Mouse (Mus musculus): ENCODE data around the gene Trib2. TPM values are rescaled to one million over a fixed set of nuclear protein-coding genes. Genes with fewer than 3 reads are reported as not detected.

Gene Trib2
- total and polyA plus RNA-seq, 3 experiments: 15.4 to 32.7 (median 20.4) TPM

DNA sequence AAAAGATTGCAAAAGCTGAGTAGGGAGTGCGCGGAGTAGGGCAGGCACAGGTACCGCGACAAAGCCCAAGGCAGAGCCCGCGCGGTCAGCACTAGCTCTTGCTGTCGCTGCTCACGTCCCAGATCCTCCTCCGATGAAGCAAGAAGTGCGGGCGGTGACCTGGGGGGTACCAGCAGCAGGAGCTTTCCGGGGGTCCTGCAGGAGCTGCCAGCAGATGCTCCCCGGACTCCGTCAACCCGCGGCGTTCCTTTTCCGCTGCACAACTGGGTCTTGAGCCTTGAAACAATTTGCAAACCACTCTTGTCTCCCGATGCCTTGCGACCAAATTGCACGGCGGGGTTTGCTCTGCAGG lies 492 bp downstream of the Trib2 start:
- peak; percentile 75 to 79 for DNase-seq
- Histone ChIP-seq H3K4me1 (ENCODE audit: control insufficient read depth, insufficient read depth, low read length) (peaks cover 6% of the 10 kb centered on the region), H3K27ac (peak overlapping the region; percentile 96), H3K27me3 (ENCODE audit: control insufficient read depth, insufficient read depth, low read length) (no peaks in the 10 kb centered on the region), H3K9ac (ENCODE audit: low read depth, low read length) (peak overlapping the region; percentile 74), H3K4me3 (peak overlapping the region; percentile 84), H3K36me3 (ENCODE audit: control insufficient read depth, insufficient read depth, low read length) (peaks cover 3% of the 10 kb centered on the region), H3K79me2 (replicated peaks; ENCODE audit: control insufficient read depth, insufficient read depth, low read length) (peaks cover 3% of the 10 kb centered on the region; the same call in 1 of the 2 replicates)
- intact Hi-C loops (cut with DNase I): loop anchor here (2.0 kb wide), 5 partner anchors 185 to 693 kb away; no protein-coding TSS in a partner anchor
- WGBS: under 1% methylated on average over 23 of the region's 23 CpGs
- no peak for TF ChIP-seq CTCF (IDR thresholded peaks at IDR 0.05)
- peak; percentile 46; the same call in 1 of the 2 replicates for TF ChIP-seq POLR2A (IDR thresholded peaks at IDR 0.05; ENCODE audit: insufficient read depth, low read depth, low read length)
- no peak for TF ChIP-seq EP300 (IDR thresholded peaks at IDR 0.05; ENCODE audit: insufficient read depth, low read depth, low read length)

DNA sequence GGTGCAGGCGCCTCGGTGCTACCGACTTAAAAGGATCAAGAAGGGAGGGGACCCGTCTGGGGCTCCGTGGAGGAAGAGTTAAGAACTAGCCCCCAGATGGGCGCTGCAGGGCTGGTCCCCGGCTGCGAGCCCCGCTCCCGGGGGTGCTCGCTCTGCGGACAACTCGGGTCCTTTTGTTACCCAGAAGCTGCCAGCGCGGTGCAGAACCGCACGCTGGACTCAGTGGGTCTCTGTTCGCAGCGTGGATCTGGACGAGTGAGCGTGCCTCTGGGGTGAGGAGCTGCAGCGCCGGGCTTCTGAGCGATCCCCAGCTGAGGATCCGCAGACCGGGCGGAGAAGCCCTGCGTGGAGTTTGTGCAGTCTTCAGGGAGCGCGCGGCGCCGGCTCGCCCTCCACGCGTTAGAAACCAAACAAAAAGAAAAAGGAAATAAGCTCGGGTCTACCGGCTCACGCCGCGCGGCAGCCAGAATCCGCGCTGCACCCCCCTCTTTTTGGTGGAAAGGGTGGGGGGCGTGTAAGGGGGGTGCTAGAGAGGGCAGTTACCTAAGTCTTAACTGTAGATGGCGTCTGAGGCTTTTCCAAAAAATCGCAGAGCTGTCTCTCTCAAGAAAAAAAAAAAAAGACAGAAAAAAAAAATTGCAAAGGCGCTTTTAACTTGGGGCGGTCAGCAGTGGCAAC lies 1.0 kb downstream of the Trib2 start:
- TF ChIP-seq CTCF (IDR thresholded peaks at IDR 0.05): peak; percentile 75
- TF ChIP-seq EP300 (IDR thresholded peaks at IDR 0.05; ENCODE audit: insufficient read depth, low read depth, low read length): peak; percentile 58; the same call in 1 of the 2 replicates
- no peak for TF ChIP-seq POLR2A (IDR thresholded peaks at IDR 0.05; ENCODE audit: insufficient read depth, low read depth, low read length)
- Histone ChIP-seq H3K9ac (ENCODE audit: low read depth, low read length) (peak overlapping the region; percentile 96), H3K27me3 (ENCODE audit: control insufficient read depth, insufficient read depth, low read length) (no peaks in the 10 kb centered on the region), H3K36me3 (ENCODE audit: control insufficient read depth, insufficient read depth, low read length) (peaks cover 8% of the 10 kb centered on the region), H3K27ac (peak overlapping the region; percentile 96), H3K4me1 (ENCODE audit: control insufficient read depth, insufficient read depth, low read length) (peaks cover 8% of the 10 kb centered on the region), H3K79me2 (replicated peaks; ENCODE audit: control insufficient read depth, insufficient read depth, low read length) (peaks cover 3% of the 10 kb centered on the region; the same call in 1 of the 2 replicates), H3K4me3 (peak overlapping the region; percentile 84)
- WGBS: under 1% methylated on average over 49 of the region's 49 CpGs
- DNase-seq: peak; percentile 81 to 85
- intact Hi-C loops (cut with DNase I): loop anchor here (1.0 to 2.0 kb wide), 9 partner anchors 15 to 717 kb away; no protein-coding TSS in a partner anchor

DNA sequence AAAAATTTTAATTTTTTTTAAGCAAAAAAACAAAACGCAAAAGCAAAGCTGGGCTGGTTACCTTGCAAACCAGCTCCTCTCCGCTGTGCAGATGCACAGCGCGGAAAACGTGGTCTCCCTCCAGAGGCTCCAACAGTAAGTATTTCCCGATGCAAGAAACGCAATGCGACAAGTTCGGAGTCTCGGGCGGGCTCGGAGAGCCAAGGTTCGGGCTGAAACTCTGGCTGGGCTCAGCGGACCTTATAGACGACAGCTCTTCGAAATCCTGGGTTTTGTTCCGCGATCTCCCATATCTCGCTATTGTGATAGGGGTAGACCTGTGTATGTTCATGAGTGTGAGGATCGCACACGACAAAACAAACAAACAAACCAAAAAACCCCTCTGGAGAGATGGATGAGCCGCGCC lies 1.5 kb downstream of the Trib2 start:
- no peaks in the 10 kb centered on the region for H3K27me3 ChIP-seq (ENCODE audit: control insufficient read depth, insufficient read depth, low read length)
- peak overlapping the region; percentile 84 for H3K4me3 ChIP-seq
- H3K79me2 ChIP-seq (replicated peaks; ENCODE audit: control insufficient read depth, insufficient read depth, low read length): peaks cover 3% of the 10 kb centered on the region; the same call in 1 of the 2 replicates
- WGBS: under 1% methylated on average over 23 of the region's 23 CpGs
- peaks cover 11% of the 10 kb centered on the region for H3K36me3 ChIP-seq (ENCODE audit: control insufficient read depth, insufficient read depth, low read length)
- intact Hi-C loops (cut with DNase I): loop anchor here (1.0 to 2.0 kb wide), 4 partner anchors 14 to 718 kb away; no protein-coding TSS in a partner anchor
- H3K9ac ChIP-seq (ENCODE audit: low read depth, low read length): peak overlapping the region; percentile 96
- peak; percentile 55 to 71 for DNase-seq
- peaks cover 10% of the 10 kb centered on the region for H3K4me1 ChIP-seq (ENCODE audit: control insufficient read depth, insufficient read depth, low read length)
- peak overlapping the region; percentile 96 for H3K27ac ChIP-seq
- TF ChIP-seq POLR2A (IDR thresholded peaks at IDR 0.05; ENCODE audit: insufficient read depth, low read depth, low read length) (no peak), EP300 (IDR thresholded peaks at IDR 0.05; ENCODE audit: insufficient read depth, low read depth, low read length) (peak; percentile 36; the same call in 1 of the 2 replicates), CTCF (IDR thresholded peaks at IDR 0.05) (peak; percentile 15; the same call in 1 of the 2 replicates)

DNA sequence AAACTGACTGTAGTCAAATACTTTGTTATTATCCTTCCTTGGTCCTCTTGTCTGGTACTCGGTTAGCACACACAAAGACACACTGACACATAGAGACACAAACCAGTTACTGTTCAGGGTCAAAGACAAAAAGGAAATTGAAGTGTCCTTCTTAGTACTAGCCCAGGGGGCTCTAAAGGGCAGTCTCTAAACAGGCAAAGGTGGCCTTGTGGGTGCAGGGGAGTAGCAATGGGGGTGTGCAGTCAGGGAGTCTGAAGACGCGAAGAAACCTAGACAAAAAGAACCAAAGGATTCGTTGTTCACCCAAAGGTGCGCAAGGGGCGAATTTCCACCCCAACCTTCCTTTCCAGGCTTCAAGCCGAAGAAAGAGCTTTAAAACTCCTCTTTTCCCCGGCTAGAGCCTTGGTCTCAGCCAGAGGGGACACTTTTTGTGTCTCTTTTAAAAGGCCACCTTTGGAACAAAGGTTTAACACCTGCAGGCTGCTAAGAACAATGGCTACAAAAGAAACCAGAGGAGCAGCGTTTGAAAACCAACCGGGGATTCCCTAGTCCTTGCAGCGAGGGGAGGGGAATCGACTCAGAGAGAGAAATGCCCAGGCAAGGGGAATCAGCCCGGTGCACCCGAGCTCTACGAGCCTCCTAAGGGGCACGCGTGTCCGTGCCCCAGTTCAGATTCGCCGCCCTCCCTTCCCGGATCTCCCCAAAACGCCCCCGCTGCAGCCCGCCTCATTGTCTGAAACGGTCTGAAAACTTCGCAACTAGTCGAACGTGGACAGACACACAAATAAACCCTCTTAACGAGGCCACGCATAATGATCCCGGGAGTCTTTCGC lies 2.3 kb downstream of the Trib2 start:
- Histone ChIP-seq H3K27ac (peak overlapping the region; percentile 96), H3K79me2 (replicated peaks; ENCODE audit: control insufficient read depth, insufficient read depth, low read length) (peaks cover 3% of the 10 kb centered on the region), H3K4me1 (ENCODE audit: control insufficient read depth, insufficient read depth, low read length) (peaks cover 14% of the 10 kb centered on the region), H3K9ac (ENCODE audit: low read depth, low read length) (peak overlapping the region; percentile 88), H3K4me3 (peak overlapping the region; percentile 84), H3K36me3 (ENCODE audit: control insufficient read depth, insufficient read depth, low read length) (peaks cover 17% of the 10 kb centered on the region), H3K27me3 (ENCODE audit: control insufficient read depth, insufficient read depth, low read length) (no peaks in the 10 kb centered on the region)
- peak; percentile 65 to 73 for DNase-seq
- intact Hi-C loops (cut with DNase I): loop anchor here (1.0 to 2.0 kb wide), 4 partner anchors 14 to 718 kb away; no protein-coding TSS in a partner anchor
- no peak for TF ChIP-seq EP300 (IDR thresholded peaks at IDR 0.05; ENCODE audit: insufficient read depth, low read depth, low read length)
- no peak for TF ChIP-seq CTCF (IDR thresholded peaks at IDR 0.05)
- peak; percentile 23; the same call in 1 of the 2 replicates for TF ChIP-seq POLR2A (IDR thresholded peaks at IDR 0.05; ENCODE audit: insufficient read depth, low read depth, low read length)
- 1% methylated on average over 32 of the region's 32 CpGs for WGBS

DNA sequence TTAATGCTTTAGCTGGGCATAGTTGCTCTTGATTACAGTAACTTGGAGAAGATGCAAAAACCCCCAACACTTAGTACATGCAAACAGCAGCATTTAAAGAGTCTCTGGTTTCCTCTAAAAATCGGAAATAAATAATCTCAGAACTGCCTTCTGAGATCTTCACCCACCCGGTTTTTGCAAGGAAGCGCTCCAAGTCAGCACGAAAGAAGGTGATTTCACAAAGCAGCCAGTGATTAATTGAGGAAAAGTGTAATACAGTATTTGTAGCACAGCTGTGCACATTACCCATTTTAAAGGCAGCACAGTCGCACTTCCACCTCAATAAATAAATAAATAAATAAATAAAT lies 2.9 kb downstream of the Trib2 start:
- WGBS: 2% methylated on average over 5 of the region's 5 CpGs
- peaks cover 3% of the 10 kb centered on the region for H3K79me2 ChIP-seq (replicated peaks; ENCODE audit: control insufficient read depth, insufficient read depth, low read length)
- peak overlapping the region; percentile 96 for H3K27ac ChIP-seq
- peaks cover 16% of the 10 kb centered on the region for H3K4me1 ChIP-seq (ENCODE audit: control insufficient read depth, insufficient read depth, low read length)
- intact Hi-C loops (cut with DNase I): loop anchor here (2.0 kb wide), 5 partner anchors 13 to 719 kb away; no protein-coding TSS in a partner anchor
- TF ChIP-seq POLR2A (IDR thresholded peaks at IDR 0.05; ENCODE audit: insufficient read depth, low read depth, low read length): no peak
- H3K36me3 ChIP-seq (ENCODE audit: control insufficient read depth, insufficient read depth, low read length): peaks cover 19% of the 10 kb centered on the region
- H3K9ac ChIP-seq (ENCODE audit: low read depth, low read length): peak overlapping the region; percentile 76
- no peaks in the 10 kb centered on the region for H3K27me3 ChIP-seq (ENCODE audit: control insufficient read depth, insufficient read depth, low read length)
- no peak for DNase-seq
- peak overlapping the region; percentile 84 for H3K4me3 ChIP-seq

All from heart, adult 2 months (tissue).